Mouse (Mus musculus): ENCODE results near the gene F2rl1. TPM values are rescaled to one million over a fixed set of nuclear protein-coding genes. Genes with fewer than 3 reads are reported as not detected.

Gene F2rl1
- polyA plus RNA-seq (2015; fragmentation: Nextera tagmentation; extraction: Ambion mirVana), result 0.29 TPM in 1 of 2 replicates, not detected in the other

DNA sequence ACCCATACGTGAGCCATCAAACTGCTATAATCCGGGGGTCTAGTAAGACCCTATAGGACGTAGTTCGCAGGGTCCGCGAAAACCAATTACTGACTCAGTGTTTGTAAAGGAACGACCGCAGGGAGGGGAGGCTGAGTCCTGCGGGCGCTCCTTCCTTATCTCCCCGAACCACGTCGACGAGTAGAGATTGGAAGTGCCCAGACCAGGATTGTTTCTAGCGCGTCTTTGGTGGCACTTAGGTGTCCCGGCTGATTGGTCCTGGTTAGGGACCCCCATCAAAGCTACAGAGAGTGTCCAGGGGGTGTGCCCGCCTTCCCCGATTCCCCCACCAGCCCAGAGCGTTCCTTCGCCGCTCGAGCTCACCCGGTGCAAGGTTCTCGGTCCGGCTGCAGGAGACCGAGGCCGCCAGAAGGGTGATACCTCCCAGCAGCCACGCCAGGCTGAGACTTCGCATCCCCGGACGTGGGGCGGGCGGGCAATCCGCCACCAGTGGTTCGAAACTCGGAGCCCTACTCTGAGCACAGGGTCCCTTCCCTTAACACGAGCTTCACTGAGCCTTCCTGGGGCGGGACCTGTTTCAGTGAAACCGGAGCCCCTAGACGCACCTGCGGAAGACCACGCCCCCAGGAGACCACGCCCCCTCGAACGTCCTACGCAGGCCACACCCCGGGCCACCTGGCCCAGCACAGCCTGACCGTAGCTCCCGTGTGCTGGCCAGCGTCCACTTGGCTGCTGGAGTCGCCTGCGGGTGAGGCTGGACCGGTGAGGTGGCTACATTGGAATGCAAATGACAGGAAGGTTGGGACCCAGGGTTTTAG, at the start of gene F2rl1:
Gene F2rl1 (minus strand): TSS at position 554 of the 818 bp plus-strand sequence.
- Histone ChIP-seq H3K4me2 (replicated peaks) (peak within 1 kb of the TSS; percentile 66), H3K4me1 (peaks cover 17% of the 10 kb centered on the region), H3K9ac (replicated peaks) (peak within 1 kb of the TSS; percentile 23), H3K27me3 (peaks cover 35% of the 10 kb centered on the region), H3K36me3 (no peaks in the 10 kb centered on the region), H3K9me3 (no peaks in the 10 kb centered on the region), H3K4me3 (peak within 1 kb of the TSS; percentile 36), H3K27ac (replicated peaks) (no peak within 1 kb of the TSS)
- ATAC-seq (replicated peaks), result peak; percentile 66
- WGBS, result under 1% methylated on average over 54 of the region's 54 CpGs

DNA sequence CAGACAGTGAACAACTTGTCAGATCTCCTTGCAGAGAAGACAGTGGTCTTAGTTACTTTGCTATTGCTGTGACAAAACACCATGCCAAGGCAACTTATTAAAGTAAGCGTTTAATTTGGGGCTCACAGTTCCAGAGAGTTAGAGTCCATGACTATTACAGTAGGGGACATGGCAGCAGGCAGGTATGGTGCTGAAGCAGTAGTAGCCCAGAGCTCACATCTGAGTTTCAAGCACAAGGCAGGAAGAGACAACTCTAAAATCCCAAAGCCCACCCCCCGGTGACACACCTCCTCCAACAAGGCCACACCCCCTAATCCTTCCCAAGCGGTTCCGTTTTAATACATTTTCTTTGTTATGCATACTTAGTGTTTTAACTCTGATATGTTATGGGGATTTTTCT, 45.9 kb upstream of the F2rl1 start:
- 91% methylated on average over 4 of the region's 4 CpGs for WGBS
- H3K4me2 ChIP-seq (replicated peaks), result no peak overlapping the region
- no peak overlapping the region for H3K9ac ChIP-seq (replicated peaks)
- no peaks in the 10 kb centered on the region for H3K36me3 ChIP-seq
- no peak for ATAC-seq (replicated peaks)
- H3K27me3 ChIP-seq, result no peaks in the 10 kb centered on the region
- no peaks in the 10 kb centered on the region for H3K4me1 ChIP-seq
- H3K4me3 ChIP-seq, result no peak overlapping the region
- H3K27ac ChIP-seq (replicated peaks), result no peak overlapping the region
- no peaks in the 10 kb centered on the region for H3K9me3 ChIP-seq

DNA sequence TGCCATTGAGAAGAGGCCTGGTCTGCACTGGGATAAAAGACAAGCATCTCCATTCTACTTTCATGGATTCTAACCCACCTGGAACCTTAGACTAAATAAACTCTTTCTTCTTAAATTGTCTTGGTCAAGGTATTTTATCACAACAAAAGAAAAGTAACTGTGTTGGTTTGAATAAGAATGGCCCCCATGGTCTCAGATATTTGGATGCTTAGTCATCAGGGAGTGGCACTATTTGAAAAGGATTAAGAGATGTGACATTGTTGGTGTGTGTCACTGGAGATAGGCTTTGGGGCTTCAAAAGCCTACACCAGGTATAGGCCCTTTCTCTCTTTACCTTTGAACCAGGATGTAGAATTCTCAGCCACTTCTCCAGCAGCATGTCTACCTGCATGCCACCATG, 44.3 kb upstream of the F2rl1 start:
- H3K36me3 ChIP-seq, result no peaks in the 10 kb centered on the region
- H3K4me1 ChIP-seq, result no peaks in the 10 kb centered on the region
- ATAC-seq (replicated peaks), result no peak
- no peaks in the 10 kb centered on the region for H3K27me3 ChIP-seq
- H3K9ac ChIP-seq (replicated peaks), result no peak overlapping the region
- H3K4me2 ChIP-seq (replicated peaks), result no peak overlapping the region
- H3K9me3 ChIP-seq, result no peaks in the 10 kb centered on the region
- no peak overlapping the region for H3K27ac ChIP-seq (replicated peaks)
- no peak overlapping the region for H3K4me3 ChIP-seq

DNA sequence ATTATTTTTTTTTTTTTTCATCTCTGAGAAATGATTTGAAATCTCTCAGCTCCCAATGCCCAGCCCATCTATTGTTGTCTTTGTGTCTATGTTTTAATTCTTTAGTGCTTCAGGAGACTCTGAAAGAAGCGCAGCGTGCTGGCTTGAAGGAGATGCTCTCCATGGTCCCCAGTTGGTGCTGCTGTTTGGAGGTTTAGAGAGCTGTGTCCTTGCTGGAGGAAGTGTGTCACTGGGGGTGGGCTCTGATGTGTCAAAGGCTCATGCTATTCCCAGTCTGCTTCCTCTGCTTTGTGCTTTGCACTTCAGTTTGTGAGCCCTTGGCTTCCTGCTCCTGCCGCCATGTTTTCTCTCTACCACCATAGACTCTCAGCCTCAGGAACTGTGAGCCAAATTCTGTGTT, 43.3 kb upstream of the F2rl1 start:
- H3K4me3 ChIP-seq, result no peak overlapping the region
- WGBS, result 93% methylated on average over 3 of the region's 3 CpGs
- H3K36me3 ChIP-seq, result no peaks in the 10 kb centered on the region
- no peaks in the 10 kb centered on the region for H3K27me3 ChIP-seq
- H3K4me1 ChIP-seq, result peaks cover 3% of the 10 kb centered on the region; the same call in 1 of the 2 replicates
- no peaks in the 10 kb centered on the region for H3K9me3 ChIP-seq
- H3K27ac ChIP-seq (replicated peaks), result no peak overlapping the region
- H3K9ac ChIP-seq (replicated peaks), result no peak overlapping the region
- ATAC-seq (replicated peaks), result no peak
- H3K4me2 ChIP-seq (replicated peaks), result no peak overlapping the region

DNA sequence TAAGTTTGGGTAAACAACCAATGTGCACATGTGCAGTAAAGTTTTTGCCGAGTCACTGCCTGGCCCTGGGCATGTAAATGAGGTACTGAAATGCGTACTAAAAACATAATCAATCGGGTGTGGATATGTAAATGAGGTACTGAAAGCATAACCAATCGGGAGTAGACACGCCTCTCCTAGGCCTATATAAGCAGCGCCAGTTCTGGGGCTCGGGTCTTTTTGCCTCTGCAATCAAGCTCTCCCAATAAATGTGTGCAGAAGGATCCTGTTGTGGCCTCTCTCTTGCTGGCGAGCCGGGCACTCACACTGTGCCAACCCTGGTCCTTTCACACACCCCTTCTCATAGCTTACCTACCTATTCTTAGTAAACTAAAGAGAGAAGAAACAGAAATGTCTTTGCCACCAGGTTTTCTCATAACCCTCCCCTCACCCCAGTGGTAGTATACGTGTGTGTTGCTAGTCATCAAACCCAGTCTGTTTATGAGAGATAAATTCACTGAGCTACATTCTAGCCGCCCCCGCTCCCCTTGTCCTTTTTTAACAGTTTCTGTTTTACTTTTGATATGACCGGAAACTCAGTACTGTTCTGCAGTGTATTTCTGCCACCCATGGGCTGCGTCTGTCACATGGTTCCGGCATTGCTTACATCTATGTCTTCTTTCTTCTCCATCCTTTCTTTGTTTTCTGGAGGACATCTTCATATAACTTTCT, 42.0 kb upstream of the F2rl1 start:
- no peak overlapping the region for H3K4me3 ChIP-seq
- H3K4me2 ChIP-seq (replicated peaks), result no peak overlapping the region
- peaks cover 7% of the 10 kb centered on the region; the same call in 1 of the 2 replicates for H3K4me1 ChIP-seq
- 93% methylated on average over 15 of the region's 15 CpGs for WGBS
- no peaks in the 10 kb centered on the region for H3K9me3 ChIP-seq
- no peak overlapping the region for H3K9ac ChIP-seq (replicated peaks)
- H3K27ac ChIP-seq (replicated peaks), result no peak overlapping the region
- H3K27me3 ChIP-seq, result no peaks in the 10 kb centered on the region
- ATAC-seq (replicated peaks), result no peak
- H3K36me3 ChIP-seq, result no peaks in the 10 kb centered on the region

DNA sequence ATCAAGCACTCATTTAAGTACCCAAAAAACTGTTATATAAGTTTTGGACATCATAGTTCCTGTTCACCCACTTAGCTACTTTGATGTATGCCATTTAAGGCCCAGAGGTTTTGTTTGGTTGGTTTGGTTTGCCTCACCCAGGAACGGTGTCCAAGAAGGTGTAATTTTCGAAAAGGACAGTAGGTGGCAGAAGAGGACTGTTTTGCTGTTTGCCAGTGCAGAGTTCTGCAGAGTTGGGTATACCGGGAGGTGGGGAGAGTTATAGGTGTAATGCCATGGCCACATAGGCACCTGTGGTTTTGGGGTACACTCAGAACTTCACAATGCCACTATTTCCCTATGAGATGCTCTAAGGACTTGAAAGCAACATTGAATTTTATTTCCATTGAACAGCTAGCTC, 38.7 kb upstream of the F2rl1 start:
- H3K4me1 ChIP-seq, result peaks cover 7% of the 10 kb centered on the region; the same call in 1 of the 2 replicates
- WGBS, result 2% methylated on average over 3 of the region's 3 CpGs

DNA sequence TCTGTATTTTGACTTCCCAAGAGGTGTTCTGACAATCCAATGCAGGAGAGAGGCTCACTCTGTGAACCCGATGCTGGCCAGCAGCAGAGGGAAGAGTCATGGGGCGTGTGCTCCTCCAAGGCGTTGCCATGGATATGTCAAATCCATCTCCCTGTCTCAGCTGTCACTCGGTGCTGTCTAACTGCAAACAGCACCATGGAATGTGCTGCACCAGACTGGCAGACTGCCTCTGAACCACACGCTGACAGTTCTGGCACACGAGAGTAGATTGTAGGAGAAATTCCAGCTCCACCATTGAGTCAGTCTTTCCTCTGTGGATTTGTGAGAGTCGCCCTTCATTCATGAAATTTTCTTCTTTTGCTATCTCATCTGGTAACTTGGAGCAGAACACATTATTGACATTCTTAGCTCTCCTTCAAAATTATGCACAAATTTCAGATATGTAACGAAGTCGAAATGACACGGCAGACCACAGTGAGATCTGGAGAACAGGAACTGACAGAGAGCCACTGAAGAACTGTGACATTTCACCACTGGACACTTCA, 38.1 kb upstream of the F2rl1 start:
- Histone ChIP-seq H3K9ac (replicated peaks) (no peak overlapping the region), H3K27ac (replicated peaks) (no peak overlapping the region), H3K4me3 (no peak overlapping the region), H3K36me3 (no peaks in the 10 kb centered on the region), H3K27me3 (no peaks in the 10 kb centered on the region), H3K9me3 (no peaks in the 10 kb centered on the region), H3K4me1 (peaks cover 7% of the 10 kb centered on the region; the same call in 1 of the 2 replicates), H3K4me2 (replicated peaks) (no peak overlapping the region)
- 49% methylated on average over 10 of the region's 10 CpGs for WGBS
- peak; percentile 92 for ATAC-seq (replicated peaks)

More for the DNA sequence above, 38.7 kb upstream of the F2rl1 start:
- Histone ChIP-seq H3K9ac (replicated peaks) (no peak overlapping the region), H3K9me3 (no peaks in the 10 kb centered on the region), H3K4me3 (no peak overlapping the region), H3K4me2 (replicated peaks) (no peak overlapping the region), H3K27me3 (no peaks in the 10 kb centered on the region), H3K27ac (replicated peaks) (no peak overlapping the region), H3K36me3 (no peaks in the 10 kb centered on the region)
- ATAC-seq (replicated peaks), result peak; percentile 86

DNA sequence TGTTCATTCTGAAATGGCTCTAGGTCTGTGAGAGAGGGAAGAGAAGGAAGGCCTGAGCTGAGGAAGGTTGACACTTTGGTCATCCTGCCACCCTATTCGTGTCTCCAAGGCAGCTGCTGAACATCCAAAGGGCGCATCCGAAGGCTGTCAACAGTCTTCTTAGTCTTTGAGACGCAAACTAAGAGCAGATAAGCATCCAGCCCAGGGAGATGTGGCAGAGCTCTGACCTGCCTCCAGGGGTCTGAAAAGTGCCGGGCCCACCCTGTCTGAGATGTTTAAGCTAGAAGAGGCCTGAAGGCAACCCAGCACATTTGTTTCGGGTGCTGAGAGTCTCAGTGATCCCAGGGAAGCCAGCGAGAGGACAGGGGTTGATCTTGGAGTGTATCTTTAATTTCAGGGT, 32.3 kb upstream of the F2rl1 start:
- Histone ChIP-seq H3K36me3 (no peaks in the 10 kb centered on the region), H3K9ac (replicated peaks) (no peak overlapping the region), H3K27me3 (no peaks in the 10 kb centered on the region), H3K9me3 (no peaks in the 10 kb centered on the region), H3K4me2 (replicated peaks) (no peak overlapping the region), H3K4me1 (no peaks in the 10 kb centered on the region), H3K27ac (replicated peaks) (no peak overlapping the region), H3K4me3 (no peak overlapping the region)
- 88% methylated on average over 7 of the region's 7 CpGs for WGBS
- no peak for ATAC-seq (replicated peaks)

DNA sequence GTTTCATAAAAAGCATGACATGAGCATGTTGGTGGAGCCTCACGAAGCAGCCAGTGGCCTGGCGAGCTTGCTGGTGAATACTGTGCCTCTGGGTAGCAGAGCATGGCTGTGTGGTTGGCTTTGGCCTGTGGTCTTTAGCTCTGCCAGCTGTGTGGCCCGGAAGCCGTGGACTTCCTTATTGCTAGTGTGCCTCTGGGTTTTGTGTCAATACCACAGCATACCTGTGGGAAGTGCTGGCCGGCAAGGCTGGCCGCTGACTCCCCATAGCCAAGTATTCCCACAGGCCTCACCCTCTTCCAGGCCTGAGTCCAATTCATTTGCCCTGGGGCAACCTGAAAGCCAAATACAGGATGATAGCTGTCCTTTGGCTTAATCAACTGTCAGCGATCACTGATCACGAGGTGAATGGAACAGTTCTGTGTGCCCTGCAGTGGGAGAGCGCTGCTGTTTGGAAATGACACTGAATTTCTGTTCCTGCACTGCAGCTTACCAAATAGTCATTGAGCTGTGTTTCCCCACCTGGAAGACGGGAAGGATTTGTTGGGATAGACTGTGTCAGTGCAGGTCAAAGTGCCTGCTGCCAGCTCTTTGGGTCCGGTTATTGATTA, 29.0 kb upstream of the F2rl1 start:
- Histone ChIP-seq H3K4me3 (no peak overlapping the region), H3K4me2 (replicated peaks) (no peak overlapping the region), H3K27ac (replicated peaks) (no peak overlapping the region), H3K9ac (replicated peaks) (no peak overlapping the region), H3K36me3 (no peaks in the 10 kb centered on the region), H3K9me3 (no peaks in the 10 kb centered on the region), H3K4me1 (peaks cover 6% of the 10 kb centered on the region), H3K27me3 (no peaks in the 10 kb centered on the region)
- 85% methylated on average over 11 of the region's 11 CpGs for WGBS
- ATAC-seq (replicated peaks), result no peak

DNA sequence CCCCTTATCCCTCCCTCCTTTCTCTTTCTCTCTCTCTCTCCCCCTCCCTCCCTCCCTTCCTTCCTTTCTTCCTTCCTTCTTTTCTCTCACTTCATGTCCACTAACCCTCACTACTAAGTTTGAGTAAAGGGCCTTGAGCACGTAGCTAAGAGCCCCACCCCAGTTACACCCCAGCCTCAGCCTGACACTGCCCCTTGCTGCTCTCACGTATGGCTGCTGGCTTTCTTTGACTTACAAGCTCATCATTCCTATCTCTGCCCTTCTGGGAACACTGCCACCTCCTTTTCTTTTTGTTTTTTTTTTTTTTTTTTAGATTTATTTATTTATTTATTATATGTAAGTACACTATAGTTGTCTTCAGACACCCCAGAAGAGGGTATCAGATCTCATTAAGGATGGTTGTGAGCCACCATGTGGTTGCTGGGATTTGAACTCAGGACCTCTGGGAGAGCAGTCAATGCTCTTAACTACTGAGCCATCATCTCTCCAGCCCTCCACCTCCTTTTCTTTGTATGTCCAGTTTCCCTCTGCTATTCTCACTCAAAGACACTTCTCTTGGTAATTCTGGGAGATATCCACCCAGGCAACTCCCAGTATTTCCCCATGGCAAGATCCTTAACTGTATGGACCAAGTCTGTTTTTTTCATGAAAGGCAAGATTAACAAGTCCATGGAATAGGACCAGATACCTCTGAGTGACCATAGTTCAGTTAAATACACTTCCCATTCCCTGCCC, 25.8 kb upstream of the F2rl1 start:
- Histone ChIP-seq H3K4me1 (peaks cover 11% of the 10 kb centered on the region), H3K4me2 (replicated peaks) (no peak overlapping the region), H3K36me3 (no peaks in the 10 kb centered on the region), H3K27ac (replicated peaks) (no peak overlapping the region), H3K9ac (replicated peaks) (no peak overlapping the region), H3K27me3 (no peaks in the 10 kb centered on the region), H3K4me3 (no peak overlapping the region), H3K9me3 (no peaks in the 10 kb centered on the region)
- ATAC-seq (replicated peaks), result no peak
- 72% methylated on average over 2 of the region's 2 CpGs for WGBS

DNA sequence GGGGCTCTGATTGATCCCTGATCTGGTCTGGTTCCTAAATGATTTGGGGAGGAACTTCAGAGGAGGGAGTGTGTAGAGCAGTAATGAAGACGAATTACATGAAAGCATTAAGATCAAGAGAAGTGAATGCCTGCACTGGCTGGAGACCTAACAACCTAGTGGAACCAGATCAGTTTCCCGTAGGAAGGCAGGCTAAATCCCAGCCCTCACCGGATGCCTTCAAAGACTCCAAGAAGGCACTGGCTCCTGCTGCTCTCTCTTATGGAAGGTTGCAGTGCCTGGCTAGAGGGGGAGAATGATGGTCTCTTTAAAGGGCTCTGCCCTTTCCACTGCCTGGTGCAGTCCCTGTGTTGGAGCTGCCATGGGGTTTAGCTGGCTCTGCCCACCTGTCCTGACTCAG, 24.4 kb upstream of the F2rl1 start:
- Histone ChIP-seq H3K9me3 (no peaks in the 10 kb centered on the region), H3K4me3 (no peak overlapping the region), H3K9ac (replicated peaks) (no peak overlapping the region), H3K27ac (replicated peaks) (no peak overlapping the region), H3K4me1 (peaks cover 11% of the 10 kb centered on the region), H3K36me3 (no peaks in the 10 kb centered on the region), H3K4me2 (replicated peaks) (no peak overlapping the region), H3K27me3 (no peaks in the 10 kb centered on the region)
- 5% methylated on average over 3 of the region's 3 CpGs for WGBS
- ATAC-seq (replicated peaks), result 0 out of 2 replicates have a peak, but pooled peaks have one; percentile 25

Measured in forebrain, embryonic 15.5 days (tissue).